Mouse (Mus musculus): Measurements from ENCODE around the gene Ror1. TPM values are rescaled to one million over a fixed set of nuclear protein-coding genes. Genes with fewer than 3 reads are reported as not detected.

The Ror1 gene
- polyA plus RNA-seq, 1 experiment from 2014 or later = 1.1 TPM

DNA sequence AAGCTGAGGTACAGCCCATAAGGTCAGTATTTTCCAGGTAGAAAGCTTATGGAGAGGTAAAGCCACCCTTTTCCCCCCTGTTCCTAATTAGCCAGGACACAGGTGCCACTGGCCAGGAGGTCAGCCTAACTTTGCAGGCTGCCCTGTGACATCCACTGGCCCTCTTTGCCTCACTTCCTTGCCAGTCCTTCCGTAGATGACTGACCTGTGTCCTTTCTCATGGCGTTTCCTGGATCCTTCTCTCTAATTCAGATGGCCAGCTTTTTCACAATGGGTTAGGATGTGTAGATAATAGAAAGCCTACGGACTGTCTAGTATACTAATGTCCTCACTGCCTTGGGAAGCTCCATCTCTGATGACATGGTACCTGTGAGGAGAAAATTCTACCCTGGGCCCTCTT is 177.8 kb downstream of the Ror1 start:
- Histone ChIP-seq H3K27ac (no peak overlapping the region), H3K27me3 (no peaks in the 10 kb centered on the region), H3K9me3 (no peaks in the 10 kb centered on the region), H3K9ac (replicated peaks) (no peak overlapping the region), H3K4me1 (replicated peaks) (no peaks in the 10 kb centered on the region), H3K4me2 (replicated peaks) (no peak overlapping the region), H3K36me3 (no peaks in the 10 kb centered on the region), H3K4me3 (replicated peaks) (no peak overlapping the region)
- no peak for ATAC-seq
- WGBS = 88% methylated on average over 3 of the region's 3 CpGs

DNA sequence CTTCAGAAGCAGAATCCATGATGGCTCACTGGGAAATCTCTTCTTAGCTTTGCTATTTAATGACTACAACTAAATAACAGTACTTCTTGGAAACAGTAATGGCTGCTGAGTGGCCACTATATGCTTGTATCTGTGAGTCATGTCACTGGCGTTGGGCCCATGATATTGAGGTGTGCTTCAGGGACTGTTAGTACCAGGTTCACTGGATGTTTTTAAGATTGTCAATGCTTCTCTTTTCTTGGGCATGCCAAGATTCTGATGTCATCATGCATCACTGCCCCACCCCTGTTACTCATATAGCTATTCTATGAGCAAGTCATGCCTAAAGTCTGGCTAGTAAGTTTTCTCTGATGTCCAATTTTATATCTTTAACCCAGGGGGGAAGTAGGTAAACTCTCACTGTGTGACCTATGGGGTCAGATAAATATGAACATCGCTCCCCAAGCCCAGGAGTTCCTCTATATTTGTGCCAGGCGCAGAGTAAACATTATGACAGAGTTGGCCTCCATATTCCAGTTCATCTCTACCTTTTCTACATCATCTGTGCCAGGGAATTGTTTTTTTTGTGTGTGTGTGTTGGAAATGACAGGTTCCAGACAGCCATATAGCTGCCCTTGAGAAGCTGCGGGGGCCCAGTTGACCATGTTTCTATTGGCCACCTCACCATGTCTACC is 178.4 kb downstream of the Ror1 start:
- Histone ChIP-seq H3K4me3 (replicated peaks) (no peak overlapping the region), H3K4me2 (replicated peaks) (no peak overlapping the region), H3K9me3 (no peaks in the 10 kb centered on the region), H3K4me1 (replicated peaks) (no peaks in the 10 kb centered on the region), H3K9ac (replicated peaks) (no peak overlapping the region), H3K27ac (no peak overlapping the region), H3K27me3 (no peaks in the 10 kb centered on the region), H3K36me3 (no peaks in the 10 kb centered on the region)
- no peak for ATAC-seq
- WGBS = 94% methylated on average over 4 of the region's 4 CpGs

- H3K9me3 ChIP-seq = no peaks in the 10 kb centered on the region
- 88% methylated on average over 7 of the region's 7 CpGs for WGBS
- no peak overlapping the region for H3K27ac ChIP-seq
These were observed 180.9 kb downstream of the Ror1 start for GRCm38 (mm10) chr4:100276482-100276881.

GRCm38 (mm10) chr4:100276970-100277369 is 181.4 kb downstream of the Ror1 start:
- WGBS = 92% methylated on average over 1 of the region's 1 CpGs
- Histone ChIP-seq H3K4me3 (replicated peaks) (no peak overlapping the region), H3K9me3 (no peaks in the 10 kb centered on the region), H3K27ac (no peak overlapping the region), H3K4me1 (replicated peaks) (no peaks in the 10 kb centered on the region), H3K27me3 (no peaks in the 10 kb centered on the region), H3K36me3 (no peaks in the 10 kb centered on the region), H3K4me2 (replicated peaks) (no peak overlapping the region), H3K9ac (replicated peaks) (no peak overlapping the region)
- no peak for ATAC-seq

More at GRCm38 (mm10) chr4:100276482-100276881, 180.9 kb downstream of the Ror1 start:
- Histone ChIP-seq H3K9ac (replicated peaks) (no peak overlapping the region), H3K36me3 (no peaks in the 10 kb centered on the region), H3K4me3 (replicated peaks) (no peak overlapping the region), H3K4me1 (replicated peaks) (no peaks in the 10 kb centered on the region), H3K27me3 (no peaks in the 10 kb centered on the region), H3K4me2 (replicated peaks) (no peak overlapping the region)
- no peak for ATAC-seq

DNA sequence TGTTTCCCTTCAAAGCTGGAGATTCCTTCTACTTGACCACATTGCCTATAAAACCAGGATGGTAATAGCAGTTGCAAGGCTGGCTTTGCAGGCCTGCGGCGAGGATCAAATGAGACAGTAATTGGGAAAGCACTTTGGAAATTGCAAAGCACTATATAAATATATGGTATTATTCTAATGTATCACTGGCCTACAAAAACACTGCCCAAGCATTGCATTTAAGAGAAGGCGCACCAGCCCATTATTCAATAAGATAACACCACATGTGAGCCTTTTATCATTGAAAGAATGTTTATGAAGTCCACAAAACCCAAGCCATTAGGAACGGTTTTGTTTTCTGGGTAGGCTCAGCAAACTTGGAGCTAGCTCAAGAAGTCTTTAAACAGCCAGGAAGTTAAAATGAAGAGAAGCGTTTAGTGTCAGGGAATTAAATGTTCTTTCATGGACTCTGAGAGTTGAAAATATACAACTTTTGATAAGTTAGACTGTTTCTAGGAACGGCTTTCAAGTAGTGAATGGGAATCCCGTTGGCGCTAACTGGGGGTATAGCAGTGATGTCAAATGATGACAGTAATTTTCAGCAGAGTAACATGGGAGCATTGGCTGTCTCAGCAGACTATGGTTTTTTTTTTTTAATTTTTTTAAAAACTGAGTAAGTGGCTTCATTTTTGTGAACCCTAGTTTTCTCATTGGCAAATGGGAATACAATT is 187.7 kb downstream of the Ror1 start:
- no peaks in the 10 kb centered on the region for H3K36me3 ChIP-seq
- H3K27ac ChIP-seq = no peak overlapping the region
- H3K9me3 ChIP-seq = no peaks in the 10 kb centered on the region
- ATAC-seq = no peak
- no peak overlapping the region for H3K4me2 ChIP-seq (replicated peaks)
- H3K27me3 ChIP-seq = no peaks in the 10 kb centered on the region
- no peaks in the 10 kb centered on the region for H3K4me1 ChIP-seq (replicated peaks)
- no peak overlapping the region for H3K9ac ChIP-seq (replicated peaks)
- no peak overlapping the region for H3K4me3 ChIP-seq (replicated peaks)
- WGBS = 93% methylated on average over 8 of the region's 8 CpGs

GRCm38 (mm10) chr4:100284528-100284927 is 188.9 kb downstream of the Ror1 start:
- Histone ChIP-seq H3K4me2 (replicated peaks) (no peak overlapping the region), H3K4me3 (replicated peaks) (no peak overlapping the region), H3K9ac (replicated peaks) (no peak overlapping the region), H3K27me3 (no peaks in the 10 kb centered on the region), H3K36me3 (no peaks in the 10 kb centered on the region), H3K4me1 (replicated peaks) (no peaks in the 10 kb centered on the region), H3K9me3 (no peaks in the 10 kb centered on the region), H3K27ac (no peak overlapping the region)
- ATAC-seq = no peak
- 90% methylated on average over 6 of the region's 6 CpGs for WGBS

GRCm38 (mm10) chr4:100286111-100286541 is 190.5 kb downstream of the Ror1 start:
- Histone ChIP-seq H3K9me3 (no peaks in the 10 kb centered on the region), H3K4me3 (replicated peaks) (no peak overlapping the region), H3K9ac (replicated peaks) (no peak overlapping the region), H3K4me1 (replicated peaks) (no peaks in the 10 kb centered on the region), H3K36me3 (no peaks in the 10 kb centered on the region), H3K27me3 (no peaks in the 10 kb centered on the region), H3K4me2 (replicated peaks) (no peak overlapping the region), H3K27ac (no peak overlapping the region)
- no peak for ATAC-seq
- 55% methylated on average over 7 of the region's 7 CpGs for WGBS

DNA sequence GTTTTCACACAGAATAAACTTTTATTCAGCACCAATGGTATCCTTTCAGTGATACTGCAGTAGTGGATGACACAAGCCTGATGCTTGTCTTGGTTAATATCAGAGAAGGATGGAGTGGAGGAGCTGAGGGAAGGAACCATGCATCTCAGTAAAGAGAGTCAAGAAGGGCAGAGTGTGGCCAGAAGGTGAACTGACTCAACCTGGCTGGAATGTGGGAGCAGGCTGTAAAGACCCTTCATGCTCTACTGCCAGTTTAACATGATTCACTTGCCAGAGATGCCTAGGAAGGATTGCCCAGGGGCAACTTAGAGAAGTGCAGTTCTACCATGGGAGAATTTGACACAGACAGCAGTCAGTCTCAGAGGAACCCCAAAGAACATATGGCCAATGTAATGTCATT is 191.2 kb downstream of the Ror1 start:
- Histone ChIP-seq H3K9ac (replicated peaks) (no peak overlapping the region), H3K4me1 (replicated peaks) (no peaks in the 10 kb centered on the region), H3K4me2 (replicated peaks) (no peak overlapping the region), H3K36me3 (no peaks in the 10 kb centered on the region), H3K4me3 (replicated peaks) (no peak overlapping the region), H3K9me3 (no peaks in the 10 kb centered on the region), H3K27ac (no peak overlapping the region), H3K27me3 (no peaks in the 10 kb centered on the region)
- no peak for ATAC-seq

- Histone ChIP-seq H3K4me1 (replicated peaks) (no peaks in the 10 kb centered on the region), H3K4me3 (replicated peaks) (no peak overlapping the region), H3K36me3 (no peaks in the 10 kb centered on the region), H3K27me3 (no peaks in the 10 kb centered on the region), H3K4me2 (replicated peaks) (no peak overlapping the region), H3K9ac (replicated peaks) (no peak overlapping the region), H3K27ac (no peak overlapping the region), H3K9me3 (no peaks in the 10 kb centered on the region)
- no peak for ATAC-seq
- 93% methylated on average over 4 of the region's 4 CpGs for WGBS
These were observed 192.2 kb downstream of the Ror1 start for GRCm38 (mm10) chr4:100287829-100288228.

DNA sequence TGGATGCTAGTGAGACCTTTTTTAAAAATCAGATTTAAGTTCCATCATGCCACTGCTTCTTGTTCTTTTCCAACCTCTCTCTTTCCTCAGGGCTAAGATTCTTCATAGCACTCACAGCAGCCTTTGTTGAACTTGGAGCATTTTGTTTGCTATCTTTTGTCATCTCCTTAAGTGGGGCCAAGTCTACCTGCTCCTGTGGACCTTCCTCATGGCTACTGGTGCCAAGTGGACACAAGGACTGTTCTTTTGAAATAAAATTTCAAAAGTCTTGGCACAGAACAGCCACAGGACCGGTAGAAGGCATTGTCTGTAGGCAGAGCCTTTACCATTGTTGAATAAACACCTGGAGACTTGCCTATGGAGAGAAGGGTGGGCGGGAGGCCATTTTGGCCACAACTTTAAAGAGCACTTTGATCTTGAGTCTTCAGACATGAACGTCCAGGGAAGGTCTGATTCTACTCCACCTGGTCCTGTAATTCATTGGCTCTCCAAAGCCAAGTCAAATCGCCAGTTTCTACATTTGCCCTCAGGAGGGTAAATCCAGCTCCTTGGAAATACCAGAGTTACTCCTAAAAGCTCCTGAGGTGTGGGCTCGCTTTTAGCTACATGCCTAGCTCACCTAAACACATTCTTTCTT is 195.5 kb downstream of the Ror1 start:
- no peak overlapping the region for H3K27ac ChIP-seq
- WGBS = 89% methylated on average over 5 of the region's 5 CpGs

DNA sequence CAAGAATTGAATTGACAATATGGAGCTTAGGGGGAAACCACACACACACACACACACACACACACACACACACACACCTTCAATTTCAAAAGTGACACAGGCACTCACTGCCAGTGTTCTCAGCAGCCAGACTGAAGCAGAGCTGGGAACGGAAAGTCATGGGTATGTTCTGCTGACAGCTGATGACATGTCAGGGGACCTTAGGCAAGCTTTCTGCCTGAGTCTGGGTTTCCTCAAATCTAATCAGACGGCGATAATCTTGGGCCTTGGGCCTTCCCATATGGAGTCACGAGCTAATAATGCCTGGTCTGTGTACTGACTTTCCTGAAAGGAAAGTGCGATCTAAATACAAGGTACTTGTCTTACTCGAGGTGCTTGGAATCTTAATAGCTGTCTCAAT is 202.1 kb downstream of the Ror1 start:
- Histone ChIP-seq H3K4me3 (replicated peaks) (no peak overlapping the region), H3K9ac (replicated peaks) (no peak overlapping the region), H3K4me1 (replicated peaks) (no peaks in the 10 kb centered on the region), H3K36me3 (no peaks in the 10 kb centered on the region), H3K27ac (no peak overlapping the region), H3K4me2 (replicated peaks) (no peak overlapping the region), H3K27me3 (no peaks in the 10 kb centered on the region), H3K9me3 (no peaks in the 10 kb centered on the region)
- 78% methylated on average over 6 of the region's 6 CpGs for WGBS
- ATAC-seq = no peak

More for the DNA sequence above, 195.5 kb downstream of the Ror1 start:
- Histone ChIP-seq H3K4me1 (replicated peaks) (no peaks in the 10 kb centered on the region), H3K27me3 (no peaks in the 10 kb centered on the region), H3K36me3 (no peaks in the 10 kb centered on the region), H3K9me3 (no peaks in the 10 kb centered on the region), H3K4me3 (replicated peaks) (no peak overlapping the region), H3K4me2 (replicated peaks) (no peak overlapping the region), H3K9ac (replicated peaks) (no peak overlapping the region)
- no peak for ATAC-seq

DNA sequence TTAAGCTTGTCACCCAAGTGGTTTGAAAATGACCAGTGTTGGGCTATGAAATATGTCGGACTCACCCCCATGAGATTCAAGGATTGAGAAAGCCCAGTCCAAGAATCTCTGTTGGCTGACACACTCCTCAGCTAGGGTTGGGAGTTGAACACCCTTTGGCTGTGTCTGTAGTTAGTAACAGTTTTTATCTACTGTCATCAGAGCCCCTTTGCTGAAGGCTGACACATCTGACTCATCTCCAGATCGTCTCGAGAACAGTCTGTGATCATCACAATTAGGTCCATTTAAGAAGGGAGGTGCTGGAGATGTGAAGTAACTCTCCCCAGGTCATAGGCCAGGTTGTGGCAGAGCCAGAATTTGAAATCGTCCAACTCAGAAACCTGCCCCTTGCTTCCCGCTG is 203.0 kb downstream of the Ror1 start:
- H3K4me1 ChIP-seq (replicated peaks) = no peaks in the 10 kb centered on the region
- WGBS = 90% methylated on average over 5 of the region's 5 CpGs
- H3K9me3 ChIP-seq = no peaks in the 10 kb centered on the region
- H3K4me2 ChIP-seq (replicated peaks) = no peak overlapping the region
- H3K9ac ChIP-seq (replicated peaks) = no peak overlapping the region
- H3K27me3 ChIP-seq = no peaks in the 10 kb centered on the region
- no peak overlapping the region for H3K27ac ChIP-seq
- H3K36me3 ChIP-seq = no peaks in the 10 kb centered on the region
- ATAC-seq = no peak
- H3K4me3 ChIP-seq (replicated peaks) = no peak overlapping the region

All from midbrain, embryonic 13.5 days (tissue).